Mouse (Mus musculus): ENCODE results near the gene Fam196b. TPM values are rescaled to one million over a fixed set of nuclear protein-coding genes. Genes with fewer than 3 reads are reported as not detected.

The Fam196b gene
- total RNA-seq, 2 experiments from 2014 or later, result 0.31 to 1.2 TPM

DNA sequence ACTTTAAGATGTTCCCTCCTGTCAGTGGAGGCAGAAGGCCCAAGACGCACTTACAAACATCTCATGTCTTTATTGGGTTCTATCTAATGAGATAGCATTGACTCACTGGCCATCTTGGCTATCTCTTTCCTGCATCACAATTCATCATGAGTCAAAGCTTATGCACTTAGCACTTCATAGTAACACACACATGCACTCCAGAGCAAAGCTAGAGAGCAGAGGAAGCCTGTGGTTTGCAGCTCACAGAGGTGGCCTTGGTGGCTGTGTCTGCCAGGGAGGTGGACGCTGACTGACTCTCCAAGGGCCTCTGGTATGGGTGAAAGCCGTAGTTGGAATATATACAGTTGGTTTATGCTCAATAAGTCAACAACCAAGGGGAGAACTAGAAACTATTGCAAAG is 81.2 kb downstream of the Fam196b start:
- Histone ChIP-seq H3K4me3 (no peak overlapping the region), H3K27ac (no peak overlapping the region)
- TF ChIP-seq CTCF (IDR thresholded peaks at IDR 0.05), result no peak
- DNase-seq, result no peak
- intact Hi-C loops (cut with DNase I), result no loop called here

DNA sequence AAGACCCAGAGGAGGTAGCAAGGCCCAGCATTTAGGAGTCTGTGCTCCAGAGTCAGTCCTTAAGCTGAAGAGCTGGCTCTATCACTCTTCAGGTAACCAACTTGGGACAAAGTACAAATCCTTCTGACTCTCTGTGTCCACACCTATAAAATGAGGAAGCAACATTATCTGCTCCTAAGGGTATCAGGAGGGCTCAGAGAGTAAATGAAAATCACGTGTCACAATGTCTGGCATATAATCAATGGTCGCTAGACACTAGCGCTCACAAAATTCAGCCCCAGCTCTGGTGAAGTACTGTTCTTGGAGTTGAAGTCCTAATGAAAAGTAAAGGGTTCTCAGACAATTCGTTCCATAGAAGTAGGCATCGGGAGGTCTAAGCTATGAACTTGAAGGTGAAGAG is 83.0 kb downstream of the Fam196b start:
- no peak for TF ChIP-seq CTCF (IDR thresholded peaks at IDR 0.05)
- Histone ChIP-seq H3K27ac (no peak overlapping the region), H3K4me3 (no peak overlapping the region)
- DNase-seq, result no peak
- intact Hi-C loops (cut with DNase I), result no loop called here

DNA sequence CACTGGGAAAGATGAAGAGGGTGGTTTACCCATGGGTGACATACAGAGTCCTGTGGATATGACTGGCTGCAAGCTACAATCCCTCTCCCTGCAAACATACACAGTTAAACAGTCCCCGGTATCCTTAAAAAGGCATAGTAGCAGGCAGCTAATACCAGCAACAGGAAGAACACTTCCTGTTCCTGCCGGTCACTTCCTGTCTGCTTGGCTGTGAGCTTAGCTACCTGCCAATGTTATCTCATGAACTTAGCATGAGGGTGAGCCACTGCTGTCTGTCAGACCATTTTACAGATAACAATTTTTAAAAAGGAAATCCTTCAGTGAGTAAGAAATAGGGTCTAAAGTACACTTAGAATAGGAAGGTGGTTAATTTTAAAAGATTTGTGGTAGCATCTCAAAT is 83.9 kb downstream of the Fam196b start:
- Histone ChIP-seq H3K27ac (no peak overlapping the region), H3K4me3 (no peak overlapping the region)
- intact Hi-C loops (cut with DNase I), result no loop called here
- DNase-seq, result no peak
- no peak for TF ChIP-seq CTCF (IDR thresholded peaks at IDR 0.05)

GRCm38 (mm10) chr11:34401343-34401742 is 86.7 kb downstream of the Fam196b start:
- intact Hi-C loops (cut with DNase I), result no loop called here
- no peak for TF ChIP-seq CTCF (IDR thresholded peaks at IDR 0.05)
- Histone ChIP-seq H3K4me3 (no peak overlapping the region), H3K27ac (no peak overlapping the region)
- no peak for DNase-seq

DNA sequence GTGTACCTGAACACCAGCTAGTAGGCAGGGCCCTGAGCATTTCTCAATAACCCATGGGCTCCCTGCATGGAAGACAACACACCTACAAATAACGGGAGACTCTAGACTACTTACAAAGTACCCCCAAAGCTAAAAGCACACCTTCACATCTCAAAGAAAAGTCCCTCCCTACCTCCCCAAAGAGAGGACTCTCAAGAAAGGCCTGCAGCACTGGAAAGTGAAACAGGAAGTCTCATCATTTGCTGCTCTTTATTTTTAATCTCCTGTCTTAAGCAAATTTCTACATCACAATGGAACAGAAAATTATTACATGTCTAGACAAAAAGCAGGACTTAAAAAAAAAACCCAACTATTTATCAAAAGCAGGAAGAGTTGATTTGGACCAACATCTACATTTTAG is 90.7 kb downstream of the Fam196b start:
- H3K4me3 ChIP-seq, result no peak overlapping the region
- H3K27ac ChIP-seq, result no peak overlapping the region
- TF ChIP-seq CTCF (IDR thresholded peaks at IDR 0.05), result no peak
- DNase-seq, result no peak
- intact Hi-C loops (cut with DNase I), result no loop called here

- H3K27ac ChIP-seq, result no peak overlapping the region
- intact Hi-C loops (cut with DNase I), result no loop called here
- H3K4me3 ChIP-seq, result no peak overlapping the region
- TF ChIP-seq CTCF (IDR thresholded peaks at IDR 0.05), result no peak
- no peak for DNase-seq
Observed at GRCm38 (mm10) chr11:34406309-34406708, 91.7 kb downstream of the Fam196b start.

- TF ChIP-seq CTCF (IDR thresholded peaks at IDR 0.05), result no peak
- no peak overlapping the region for H3K27ac ChIP-seq
- intact Hi-C loops (cut with DNase I), result no loop called here
- DNase-seq, result no peak
- H3K4me3 ChIP-seq, result no peak overlapping the region
Observed at GRCm38 (mm10) chr11:34406850-34407249, 92.2 kb downstream of the Fam196b start.

GRCm38 (mm10) chr11:34415884-34416618 is 101.4 kb downstream of the Fam196b start:
- no peak for TF ChIP-seq CTCF (IDR thresholded peaks at IDR 0.05)
- DNase-seq, result no peak
- H3K27ac ChIP-seq, result no peak overlapping the region
- intact Hi-C loops (cut with DNase I), result no loop called here
- H3K4me3 ChIP-seq, result no peak overlapping the region

DNA sequence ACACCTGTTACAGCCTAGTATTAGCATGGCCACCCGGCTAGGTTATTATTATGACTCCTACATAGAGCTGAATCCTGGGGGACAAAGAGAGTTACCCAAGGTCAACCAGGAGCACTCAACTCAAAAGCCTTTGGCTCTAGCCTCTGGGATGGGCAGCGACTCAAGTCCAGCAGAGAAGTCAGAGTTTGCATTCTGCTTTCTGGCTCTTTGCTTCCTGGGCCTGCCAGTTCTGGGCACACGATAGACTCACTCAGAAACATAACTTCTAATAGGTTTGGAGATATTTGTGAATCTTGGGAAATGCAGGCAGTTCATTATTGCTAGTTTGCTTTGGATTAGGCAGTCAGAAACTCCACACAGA is 102.0 kb downstream of the Fam196b start:
- Histone ChIP-seq H3K27ac (no peak overlapping the region), H3K4me3 (no peak overlapping the region)
- no peak for TF ChIP-seq CTCF (IDR thresholded peaks at IDR 0.05)
- no peak for DNase-seq
- intact Hi-C loops (cut with DNase I), result no loop called here

- TF ChIP-seq CTCF (IDR thresholded peaks at IDR 0.05), result no peak
- Histone ChIP-seq H3K4me3 (no peak overlapping the region), H3K27ac (0 out of 2 replicates have a peak overlapping the region, but pooled peaks have one; percentile 4)
- intact Hi-C loops (cut with DNase I), result no loop called here
- DNase-seq, result peak; percentile 20
Observed at GRCm38 (mm10) chr11:34421061-34421460, 106.4 kb downstream of the Fam196b start.

DNA sequence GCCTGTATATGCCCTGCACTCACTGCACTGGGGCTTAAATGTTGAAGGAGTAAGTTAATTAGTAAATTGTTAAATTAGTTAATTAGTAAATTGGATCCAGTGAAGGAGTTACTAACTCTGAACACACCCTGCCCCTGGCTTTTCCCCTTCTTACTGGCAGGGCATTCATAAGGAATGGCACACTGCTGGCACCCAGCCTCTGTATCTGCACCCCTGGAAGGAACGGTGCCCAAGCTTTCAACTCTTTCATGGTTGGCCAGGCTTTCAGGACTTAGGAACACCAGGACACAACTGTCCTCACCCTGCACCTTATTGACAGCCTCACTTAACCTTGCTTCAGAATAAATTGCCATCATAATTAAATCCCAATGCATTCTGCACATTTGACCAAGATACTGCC is 109.9 kb downstream of the Fam196b start:
- intact Hi-C loops (cut with DNase I), result no loop called here
- H3K4me3 ChIP-seq, result no peak overlapping the region
- no peak for TF ChIP-seq CTCF (IDR thresholded peaks at IDR 0.05)
- no peak overlapping the region for H3K27ac ChIP-seq
- DNase-seq, result no peak

DNA sequence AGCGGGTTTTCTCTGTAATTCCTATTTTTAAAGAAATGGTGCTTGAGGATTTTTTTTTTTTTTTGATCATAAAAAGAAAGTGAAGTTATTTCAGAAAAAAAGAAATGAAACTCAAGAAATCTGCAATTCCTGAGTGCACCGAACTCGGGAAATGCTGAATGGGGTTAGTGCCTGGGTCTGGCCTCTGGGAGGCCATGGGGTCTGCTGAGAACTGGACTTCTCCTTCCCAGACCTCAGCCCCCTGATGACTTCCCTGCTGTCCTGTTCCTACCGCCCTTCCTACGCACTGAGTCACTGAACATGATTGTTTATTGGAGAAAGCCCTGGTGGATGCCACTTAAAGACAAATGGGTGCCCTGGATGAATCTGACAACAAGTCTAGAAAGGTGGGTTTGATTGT is 112.6 kb downstream of the Fam196b start:
- no peak for DNase-seq
- intact Hi-C loops (cut with DNase I), result no loop called here
- H3K27ac ChIP-seq, result no peak overlapping the region
- TF ChIP-seq CTCF (IDR thresholded peaks at IDR 0.05), result no peak
- no peak overlapping the region for H3K4me3 ChIP-seq

- no peak overlapping the region for H3K4me3 ChIP-seq
- H3K27ac ChIP-seq, result no peak overlapping the region
- intact Hi-C loops (cut with DNase I), result no loop called here
- DNase-seq, result no peak
- TF ChIP-seq CTCF (IDR thresholded peaks at IDR 0.05), result no peak
Observed at GRCm38 (mm10) chr11:34430940-34431339, 116.3 kb downstream of the Fam196b start.

- DNase-seq, result no peak
- intact Hi-C loops (cut with DNase I), result no loop called here
- Histone ChIP-seq H3K4me3 (no peak overlapping the region), H3K27ac (no peak overlapping the region)
- no peak for TF ChIP-seq CTCF (IDR thresholded peaks at IDR 0.05)
Observed at GRCm38 (mm10) chr11:34431371-34431770, 116.7 kb downstream of the Fam196b start.
